ENCODE assay signal across 28 mouse cellular contexts in genomic region chr5:123167591-123167990, GRCm38 (mm10). TPM values are rescaled to one million over a fixed set of nuclear protein-coding genes. Genes with fewer than 3 reads are reported as not detected.
"Had no signal": no experiment of that assay in that cellular context is flagged by ENCODE, and none has a peak within 500 bp of the region (broad histone marks: within the 10 kb centered on the region; RNA-seq: fewer than 3 reads in every experiment).

No protein-coding gene starts in this region.

- ATAC-seq: liver, postnatal 0 days; lung, postnatal 0 days; midbrain, embryonic 13.5 days had no signal

- H3K4me2 ChIP-seq: kidney, embryonic 15.5 days; limb, embryonic 13.5 days; liver, embryonic 13.5 days; lung, embryonic 14.5 days; midbrain, embryonic 13.5 days had no signal

- H3K27me3 ChIP-seq: kidney, embryonic 15.5 days; limb, embryonic 13.5 days; liver, embryonic 13.5 days; midbrain, embryonic 13.5 days had no signal

- DNase-seq: kidney, adult 11 months; kidney, adult 8-10 months; kidney, postnatal 10 days; layer of hippocampus, adult 9-11 months; liver; liver, embryonic 13.5 days; liver, postnatal 0 days; lung, embryonic 14.5 days; right cerebral cortex, postnatal 14 days; right cerebral cortex, postnatal 4 days; thymus, postnatal 36 days had no signal

- H3K4me3 ChIP-seq: kidney, embryonic 15.5 days; layer of hippocampus, adult 2 months; limb, embryonic 10.5 days; limb, embryonic 13.5 days; liver, embryonic 13.5 days; midbrain, embryonic 13.5 days; myocyte had no signal

- H3K27ac ChIP-seq: kidney, embryonic 15.5 days; layer of hippocampus, adult 2 months; limb, embryonic 10.5 days; limb, embryonic 13.5 days; liver, embryonic 13.5 days; macrophage; midbrain, embryonic 13.5 days; stomach, postnatal 0 days had no signal

- H3K9ac ChIP-seq: kidney, embryonic 15.5 days; limb, embryonic 13.5 days; liver, embryonic 13.5 days; liver, postnatal 0 days; lung, embryonic 14.5 days; midbrain, embryonic 13.5 days had no signal

- H3K9me3 ChIP-seq: kidney, embryonic 15.5 days; limb, embryonic 10.5 days; limb, embryonic 13.5 days; liver, embryonic 13.5 days; midbrain, embryonic 13.5 days had no signal

RNA-seq across cellular contexts. Expression of gene Hpd, which starts 14.9 kb away (rescaled TPM):
- total RNA-seq: layer of hippocampus, adult 2 months; layer of hippocampus, postnatal 25 days; left cerebral cortex, postnatal 25 days; megakaryocyte, adult 5-6 weeks; monocyte, adult 5-6 weeks had no signal
- polyA plus RNA-seq: limb, embryonic 10.5 days; limb, embryonic 13.5 days; lung, embryonic 14.5 days; lung, postnatal 0 days; macrophage; midbrain, embryonic 13.5 days; myocyte; neural tube, embryonic 11.5 days; neural tube, embryonic 14.5 days; stomach, embryonic 14.5 days; thymus, postnatal 0 days had no signal
